Mouse (Mus musculus) cerebellum, adult 2 months (tissue): ENCODE measurements at regions not wholly inside any gene's neighbourhood (a gene's known extent, or its start where the extent isn't known, plus 50 kb on each side); places are given as distances from the start of the nearest gene placed in this dataset.
A peak's percentile ranks its signal among the peaks of the same experiment; 100 is the strongest.

Source experiments
- DNase-seq, 2 experiments: peaks; one replicate each; pipeline ENCODE4 v3.0.0; 2021
- H3K27ac ChIP-seq: fragments of 200-500 bp; 2 replicates; pipeline ENCODE4 v1.5.1; 2012; ENCODE audit warnings: low read length, control low read depth, inconsistent platforms; ENCODE audit not compliant: insufficient read depth
- H3K27me3 ChIP-seq: fragments of 200-500 bp; 2 replicates; pipeline ENCODE4 v1.6.1; 2012; ENCODE audit warnings: inconsistent platforms, mild to moderate bottlenecking, low read length, moderate library complexity; ENCODE audit not compliant: control insufficient read depth, insufficient read depth
- H3K4me1 ChIP-seq: fragments of 200-500 bp; 2 replicates; pipeline ENCODE4 v1.6.1; 2011; ENCODE audit warnings: low read length; ENCODE audit not compliant: control insufficient read depth, insufficient read depth
- H3K4me3 ChIP-seq: fragments of 200-500 bp; replicated peaks from 2 replicates; pipeline ENCODE3; 2011; ENCODE audit warnings: mild to moderate bottlenecking, low read depth, low read length, control low read depth; ENCODE audit not compliant: insufficient read depth
- CTCF ChIP-seq: fragments of 200-500 bp; IDR thresholded peaks from 2 replicates; pipeline ENCODE4 v1.5.1; 2011; ENCODE audit warnings: low read depth, mild to moderate bottlenecking, control low read depth, low read length, moderate library complexity, borderline replicate concordance; ENCODE audit not compliant: insufficient read depth
- POLR2A ChIP-seq: fragments of 200-500 bp; IDR thresholded peaks from 2 replicates; pipeline ENCODE4 v1.6.1; 2011; ENCODE audit warnings: low read length, control low read depth, borderline replicate concordance; ENCODE audit not compliant: insufficient read depth
- WGBS: fragments of 180-500 bp; shearing (Covaris S2); methylation state at CpG from one replicate; pipeline ENCODE4 v1.1.7; 2018; 5-methylcytosine and 5-hydroxymethylcytosine counted together

DNA sequence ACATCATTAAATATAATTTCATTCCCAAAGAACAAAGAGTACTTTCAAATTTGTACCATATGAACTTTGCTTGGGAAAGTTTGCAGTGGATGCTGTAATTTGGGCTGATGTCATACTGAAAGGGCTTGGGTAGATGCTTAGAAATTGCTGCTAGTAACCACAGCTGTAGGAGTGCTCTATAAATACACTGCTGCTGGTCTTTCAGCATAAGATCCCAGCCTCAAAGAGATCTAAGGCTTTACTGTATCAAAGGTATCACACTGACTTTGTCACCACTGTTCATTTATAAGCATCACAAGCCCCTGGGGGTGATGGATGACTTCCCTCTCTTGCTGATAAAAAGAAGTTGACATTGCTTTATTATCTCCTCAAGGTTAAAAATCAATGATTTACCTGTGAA is 497.2 kb downstream of the Pla2g4a start:
- no peak overlapping the region for H3K4me3 ChIP-seq
- no peak overlapping the region for H3K27ac ChIP-seq
- no peak for DNase-seq
- no peak for TF ChIP-seq POLR2A
- no peak for TF ChIP-seq CTCF
- H3K4me1 ChIP-seq = no peaks in the 10 kb centered on the region
- H3K27me3 ChIP-seq = no peaks in the 10 kb centered on the region

DNA sequence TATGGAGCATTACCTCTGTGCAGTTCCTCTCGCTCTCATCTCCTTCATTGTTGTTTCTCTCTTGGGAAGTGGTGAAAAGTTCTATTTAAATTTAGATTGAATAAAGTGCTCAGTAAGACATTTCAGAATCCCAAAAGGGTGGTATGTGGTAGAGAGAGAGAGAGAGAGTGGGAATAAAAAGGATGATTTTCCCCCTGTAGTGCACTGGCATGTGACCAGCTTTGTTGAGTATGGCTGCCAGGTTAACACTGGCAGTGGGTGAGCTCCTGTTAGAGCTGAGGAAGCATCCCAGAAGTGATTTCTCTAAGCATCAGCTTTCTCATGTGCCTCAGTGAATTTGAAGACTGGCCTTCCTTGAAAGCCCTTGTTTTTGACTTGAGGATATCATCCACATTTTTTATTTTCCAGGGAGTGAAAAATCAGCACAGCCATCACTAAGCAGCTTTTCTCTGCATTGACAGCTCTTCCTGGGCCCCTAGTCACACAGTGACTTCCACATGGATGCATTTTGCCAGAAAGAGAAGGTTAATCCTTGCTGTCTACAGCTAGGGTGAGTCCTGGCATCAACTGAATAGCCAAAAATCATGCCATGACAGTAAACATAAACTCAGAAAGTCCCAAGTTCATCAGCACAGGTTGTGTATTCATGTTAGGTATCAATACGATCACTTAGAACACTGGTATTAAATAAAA is 511.1 kb downstream of the Pla2g4a start:
- Histone ChIP-seq H3K4me1 (no peaks in the 10 kb centered on the region), H3K4me3 (no peak overlapping the region), H3K27ac (no peak overlapping the region), H3K27me3 (no peaks in the 10 kb centered on the region)
- no peak for TF ChIP-seq CTCF
- TF ChIP-seq POLR2A = no peak
- DNase-seq = peak in 1 of 2 experiments; percentile 33
- WGBS = 80% methylated on average over 2 of the region's 2 CpGs

DNA sequence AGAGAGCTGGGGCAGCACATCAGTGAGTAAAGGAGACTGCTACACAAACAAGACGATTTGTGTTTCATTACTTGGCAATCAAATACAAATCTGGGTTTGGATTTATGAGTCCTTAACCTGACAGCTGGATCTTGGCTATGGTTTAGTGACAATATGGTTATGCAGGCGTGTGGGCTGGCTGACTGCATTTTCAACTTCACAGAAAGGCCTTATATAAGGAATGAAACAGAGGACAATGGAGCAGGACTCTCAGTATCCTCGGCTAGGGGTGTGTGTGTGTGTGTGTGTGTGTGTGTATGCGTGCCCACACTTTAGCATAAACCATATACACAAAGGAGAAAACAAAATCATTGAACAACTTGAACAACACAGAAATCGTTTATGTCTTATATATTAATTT is 512.6 kb downstream of the Pla2g4a start:
- Histone ChIP-seq H3K27ac (no peak overlapping the region), H3K27me3 (no peaks in the 10 kb centered on the region), H3K4me1 (no peaks in the 10 kb centered on the region), H3K4me3 (no peak overlapping the region)
- DNase-seq = no peak
- TF ChIP-seq POLR2A (no peak), CTCF (no peak)
- 68% methylated on average over 5 of the region's 5 CpGs for WGBS

DNA sequence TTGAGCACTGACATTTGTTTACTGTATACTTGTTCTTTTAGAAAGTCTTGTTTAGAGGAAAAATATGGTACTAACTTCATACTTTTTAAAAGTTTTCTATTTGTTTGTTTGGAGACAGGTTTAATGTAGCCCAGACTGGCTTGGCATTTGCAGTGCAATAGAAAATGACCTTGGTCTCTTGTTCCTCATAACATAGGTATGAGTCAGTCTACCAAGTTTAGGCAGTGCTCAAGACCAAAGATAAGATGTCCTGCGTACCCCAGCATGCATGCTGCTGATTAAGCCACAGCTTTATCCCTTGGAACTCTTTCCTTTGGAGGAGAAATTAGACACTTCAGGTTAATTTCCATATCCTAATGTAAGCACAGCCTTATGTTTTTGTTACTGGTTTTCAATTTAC is 550.1 kb downstream of the Pla2g4a start:
- no peak for DNase-seq
- TF ChIP-seq CTCF (no peak), POLR2A (no peak)
- WGBS = 89% methylated on average over 1 of the region's 1 CpGs
- H3K4me3 ChIP-seq = no peak overlapping the region
- no peak overlapping the region for H3K27ac ChIP-seq
- no peaks in the 10 kb centered on the region for H3K4me1 ChIP-seq
- no peaks in the 10 kb centered on the region for H3K27me3 ChIP-seq

DNA sequence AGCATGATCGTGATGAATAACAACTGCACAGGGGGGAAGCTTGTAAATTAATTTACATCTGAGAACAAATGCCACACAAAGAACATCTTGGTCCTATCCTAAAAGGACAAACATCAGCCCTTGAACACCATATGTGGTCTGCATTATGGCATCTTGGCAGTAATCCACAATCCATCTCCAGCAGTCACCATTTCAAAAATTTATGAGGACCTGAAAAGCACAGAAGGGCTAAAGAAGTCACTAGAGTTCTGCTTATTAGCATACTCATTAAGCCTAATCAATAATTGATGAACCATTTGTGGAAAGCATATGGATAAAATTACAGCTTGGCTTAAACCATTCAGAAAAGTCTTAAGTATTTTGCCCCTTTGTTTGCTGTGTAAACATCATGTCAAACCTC is 555.7 kb downstream of the Pla2g4a start:
- H3K27ac ChIP-seq = no peak overlapping the region
- no peak for TF ChIP-seq POLR2A
- TF ChIP-seq CTCF = no peak
- H3K4me3 ChIP-seq = no peak overlapping the region
- no peak for DNase-seq
- no peaks in the 10 kb centered on the region for H3K27me3 ChIP-seq
- 18% methylated on average over 1 of the region's 1 CpGs for WGBS
- H3K4me1 ChIP-seq = no peaks in the 10 kb centered on the region

DNA sequence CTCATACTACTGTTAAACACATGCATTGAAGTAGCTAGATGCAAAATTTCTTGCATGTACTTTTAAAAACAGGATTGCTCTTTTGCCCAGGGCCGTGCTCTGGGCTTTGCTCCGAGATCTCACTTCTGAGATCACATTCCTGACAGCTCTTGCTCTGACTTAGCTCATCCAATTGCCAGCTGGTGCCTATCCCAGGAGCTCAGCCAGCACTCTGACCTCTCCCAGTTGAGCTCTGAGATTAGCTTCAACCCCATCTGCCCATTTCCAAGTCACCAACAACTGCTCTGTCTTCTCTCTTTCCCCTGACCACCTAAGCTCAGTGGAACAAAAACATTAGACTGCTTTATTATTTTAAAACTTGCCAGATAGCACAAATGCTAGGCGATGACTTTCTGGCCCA is 572.4 kb downstream of the Pla2g4a start:
- Histone ChIP-seq H3K4me1 (no peaks in the 10 kb centered on the region; the same call in 1 of the 2 replicates), H3K27me3 (no peaks in the 10 kb centered on the region), H3K27ac (no peak overlapping the region), H3K4me3 (no peak overlapping the region)
- TF ChIP-seq POLR2A (no peak), CTCF (no peak)
- DNase-seq = peak; percentile 72 to 87
- WGBS = 9% methylated on average over 3 of the region's 3 CpGs

DNA sequence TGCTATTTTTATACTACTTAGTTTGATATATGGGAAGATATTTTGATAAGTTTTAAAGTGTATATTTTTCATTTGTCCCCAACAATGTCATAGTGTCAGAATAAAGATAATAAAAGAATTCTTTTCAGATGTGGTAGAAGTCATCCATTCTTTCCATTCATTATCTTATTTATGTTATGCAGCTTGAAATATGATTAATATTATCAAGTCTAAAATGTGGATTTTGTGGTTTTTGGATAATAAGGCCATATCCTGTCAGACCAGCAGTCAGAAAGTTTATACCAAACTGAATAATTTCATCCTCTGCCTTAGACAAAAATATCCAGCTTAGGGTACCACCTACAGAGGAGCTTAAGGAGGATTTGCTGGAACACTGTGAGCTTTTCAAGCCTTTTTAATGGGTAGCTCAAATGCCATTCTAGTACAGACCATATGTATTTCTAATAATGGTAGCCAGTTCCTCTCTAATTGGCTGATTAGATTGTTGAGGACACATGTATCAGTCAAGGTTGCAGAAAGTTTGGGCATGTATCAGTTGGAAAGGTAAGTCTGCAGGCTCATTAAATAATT is 609.7 kb downstream of the Pla2g4a start:
- H3K27me3 ChIP-seq = no peaks in the 10 kb centered on the region
- DNase-seq = no peak
- no peaks in the 10 kb centered on the region for H3K4me1 ChIP-seq
- no peak overlapping the region for H3K4me3 ChIP-seq
- no peak overlapping the region for H3K27ac ChIP-seq
- TF ChIP-seq POLR2A = no peak

DNA sequence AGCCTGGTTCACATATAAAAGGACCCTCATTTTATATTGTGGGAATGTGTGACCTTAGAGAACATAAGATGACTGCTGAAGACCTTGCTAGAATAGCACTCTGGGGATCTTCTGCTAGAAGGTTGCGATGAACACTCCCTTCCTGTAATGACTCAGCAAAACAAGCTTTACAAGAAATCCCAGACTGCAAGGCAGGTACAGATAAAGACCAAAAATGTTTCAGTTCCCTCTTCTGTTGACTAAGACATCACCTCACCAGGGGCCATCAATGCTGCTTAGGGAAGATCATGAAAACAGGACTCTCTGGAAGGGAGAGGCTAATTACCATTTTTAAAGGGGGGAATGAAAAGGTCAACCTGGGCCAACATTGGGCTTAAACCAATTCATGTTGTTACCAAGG is 613.7 kb downstream of the Pla2g4a start:
- DNase-seq = no peak
- WGBS = 95% methylated on average over 1 of the region's 1 CpGs
- H3K4me1 ChIP-seq = no peaks in the 10 kb centered on the region
- H3K4me3 ChIP-seq = no peak overlapping the region
- H3K27me3 ChIP-seq = no peaks in the 10 kb centered on the region
- no peak for TF ChIP-seq POLR2A
- TF ChIP-seq CTCF = no peak
- H3K27ac ChIP-seq = no peak overlapping the region
